Mouse (Mus musculus): ENCODE measurements around the gene Dppa3. TPM values are rescaled to one million over a fixed set of nuclear protein-coding genes. Genes with fewer than 3 reads are reported as not detected.

Dppa3 gene
- total and polyA plus RNA-seq, 3 experiments, result not detected

DNA sequence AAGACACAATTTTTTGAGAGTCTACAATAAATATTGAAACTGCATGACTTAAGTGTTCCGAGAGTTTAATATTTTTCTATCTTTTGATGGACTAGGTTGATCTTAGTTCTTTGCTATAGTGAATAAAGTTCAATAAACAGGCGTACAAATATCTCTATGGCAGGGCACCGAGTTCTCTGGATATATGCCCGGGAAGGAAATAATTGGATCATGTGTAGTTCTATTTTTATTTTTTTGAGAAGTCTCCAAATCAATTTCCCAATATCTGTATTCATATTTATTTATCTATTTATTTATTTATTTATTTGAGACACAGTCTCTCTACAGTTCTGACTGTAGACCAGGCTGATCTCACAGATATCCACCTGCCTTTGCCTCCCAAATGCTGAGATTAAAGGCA lies 44.6 kb downstream of the Dppa3 start:
- Histone ChIP-seq H3K27me3 (ENCODE audit: control insufficient read depth, insufficient read depth, low read length) (no peaks in the 10 kb centered on the region), H3K36me3 (ENCODE audit: control insufficient read depth, insufficient read depth, low read length) (no peaks in the 10 kb centered on the region)
- intact Hi-C loops (cut with DNase I), result no loop called here

DNA sequence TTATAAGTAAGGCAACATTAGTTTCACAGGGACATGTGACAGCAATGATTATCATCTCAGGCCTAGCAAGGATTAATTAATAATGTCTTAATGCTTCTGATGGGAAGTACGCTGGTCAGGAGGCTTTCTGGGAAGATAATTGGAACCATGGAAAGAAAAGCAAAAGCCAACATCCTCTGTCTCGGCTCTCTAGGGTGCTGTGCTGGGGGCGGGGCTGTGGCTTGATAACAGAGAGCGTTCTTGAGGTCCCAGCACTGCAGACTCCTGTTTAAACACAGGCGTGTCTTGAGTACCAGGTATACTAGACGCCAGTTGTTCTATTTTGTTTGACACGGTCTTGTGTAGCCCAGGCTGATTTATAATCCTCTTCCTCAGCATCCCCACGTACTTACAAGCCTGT lies 46.5 kb downstream of the Dppa3 start:
- Histone ChIP-seq H3K4me3 (no peak overlapping the region), H3K36me3 (ENCODE audit: control insufficient read depth, insufficient read depth, low read length) (no peaks in the 10 kb centered on the region), H3K27ac (no peak overlapping the region), H3K4me1 (ENCODE audit: control insufficient read depth, insufficient read depth, low read length) (no peaks in the 10 kb centered on the region), H3K79me2 (replicated peaks; ENCODE audit: control insufficient read depth, insufficient read depth, low read length) (no peaks in the 10 kb centered on the region), H3K27me3 (ENCODE audit: control insufficient read depth, insufficient read depth, low read length) (no peaks in the 10 kb centered on the region), H3K9ac (ENCODE audit: low read depth, low read length) (no peak overlapping the region)
- intact Hi-C loops (cut with DNase I), result no loop called here
- no peak for DNase-seq
- 26% methylated on average over 8 of the region's 8 CpGs for WGBS
- TF ChIP-seq CTCF (IDR thresholded peaks at IDR 0.05) (no peak), POLR2A (IDR thresholded peaks at IDR 0.05; ENCODE audit: insufficient read depth, low read depth, low read length) (no peak), EP300 (IDR thresholded peaks at IDR 0.05; ENCODE audit: insufficient read depth, low read depth, low read length) (no peak)

More for the DNA sequence above, 44.6 kb downstream of the Dppa3 start:
- Histone ChIP-seq H3K4me3 (no peak overlapping the region), H3K4me1 (ENCODE audit: control insufficient read depth, insufficient read depth, low read length) (no peaks in the 10 kb centered on the region), H3K27ac (no peak overlapping the region), H3K79me2 (replicated peaks; ENCODE audit: control insufficient read depth, insufficient read depth, low read length) (no peaks in the 10 kb centered on the region), H3K9ac (ENCODE audit: low read depth, low read length) (no peak overlapping the region)
- no peak for TF ChIP-seq CTCF (IDR thresholded peaks at IDR 0.05)
- TF ChIP-seq POLR2A (IDR thresholded peaks at IDR 0.05; ENCODE audit: insufficient read depth, low read depth, low read length), result no peak
- TF ChIP-seq EP300 (IDR thresholded peaks at IDR 0.05; ENCODE audit: insufficient read depth, low read depth, low read length), result no peak
- 77% methylated on average over 4 of the region's 4 CpGs for WGBS
- DNase-seq, result no peak

Other genes starting within 250 kb of the Dppa3 start
- gene Rimklb, start 127.6 kb upstream of the Dppa3 start, total RNA-seq (2021), result not detected
- gene Rimklb, start 127.6 kb upstream of the Dppa3 start, polyA plus RNA-seq (2012; rRNA removed), result 0.04 and 0.12 TPM in 2 replicates
- 10 to 100 TPM; 20.5 to 22.4 TPM for gene Mfap5, start 120.6 kb upstream of the Dppa3 start, total RNA-seq (2021)
- 113 and 156 TPM in 2 replicates for gene Mfap5, start 120.6 kb upstream of the Dppa3 start, polyA plus RNA-seq (2012; rRNA removed)
- not detected for gene Aicda, start 72.6 kb upstream of the Dppa3 start, total RNA-seq (2021)
- not detected in 2 replicates for gene Aicda, start 72.6 kb upstream of the Dppa3 start, polyA plus RNA-seq (2012; rRNA removed)
- 1 to 10 TPM; 4.8 to 6.1 TPM for gene Apobec1, start 24.0 kb upstream of the Dppa3 start, total RNA-seq (2021)
- 9.8 and 17.9 TPM in 2 replicates for gene Apobec1, start 24.0 kb upstream of the Dppa3 start, polyA plus RNA-seq (2012; rRNA removed)
- gene Gdf3, start 16.3 kb upstream of the Dppa3 start, total RNA-seq (2021), result not detected
- not detected in 2 replicates for gene Gdf3, start 16.3 kb upstream of the Dppa3 start, polyA plus RNA-seq (2012; rRNA removed)
- not detected for gene Nanog, start 81.1 kb downstream of the Dppa3 start, total RNA-seq (2021)
- gene Nanog, start 81.1 kb downstream of the Dppa3 start, polyA plus RNA-seq (2012; rRNA removed), result not detected in 2 replicates
- gene Slc2a3, start 175.2 kb downstream of the Dppa3 start, total RNA-seq (2021), result 1 to 10 TPM; 1.6 to 4.7 TPM
- gene Slc2a3, start 175.2 kb downstream of the Dppa3 start, polyA plus RNA-seq (2012; rRNA removed), result 3.0 and 3.3 TPM in 2 replicates
- 10 to 100 TPM; 35.2 to 36.3 TPM for gene Foxj2, start 193.5 kb downstream of the Dppa3 start, total RNA-seq (2021)
- gene Foxj2, start 193.5 kb downstream of the Dppa3 start, polyA plus RNA-seq (2012; rRNA removed), result 19.8 and 20.7 TPM in 2 replicates
- 1 to 10 TPM; 1.9 to 2.5 TPM for gene C3ar1, start 229.8 kb downstream of the Dppa3 start, total RNA-seq (2021)
- gene C3ar1, start 229.8 kb downstream of the Dppa3 start, polyA plus RNA-seq (2012; rRNA removed), result 3.7 and 5.6 TPM in 2 replicates
- gene Necap1, start 248.1 kb downstream of the Dppa3 start, total RNA-seq (2021), result 10 to 100 TPM; 20.7 to 22.6 TPM
- 16.2 and 25.2 TPM in 2 replicates for gene Necap1, start 248.1 kb downstream of the Dppa3 start, polyA plus RNA-seq (2012; rRNA removed)

All from heart, adult 2 months (tissue).